Mouse (Mus musculus) C2C12 (cell line): Measurements from ENCODE around the gene Opn1sw.

ENCODE experiments used
- CTCF ChIP-seq: IDR thresholded peaks from one replicate; pipeline ENCODE4 v1.5.1; 2011; ENCODE audit not compliant: control insufficient read depth, insufficient read depth, insufficient read length
- FOSL1 ChIP-seq: IDR thresholded peaks from one replicate; pipeline ENCODE4 v1.8.0; 2011; ENCODE audit warnings: mild to moderate bottlenecking, low read length; ENCODE audit not compliant: poor library complexity, insufficient read depth, severe bottlenecking
- MYOG ChIP-seq: IDR thresholded peaks from one replicate; pipeline ENCODE4 v1.6.1; 2011; ENCODE audit not compliant: control insufficient read depth, insufficient read length; ENCODE audit errors: extremely low read depth

DNA sequence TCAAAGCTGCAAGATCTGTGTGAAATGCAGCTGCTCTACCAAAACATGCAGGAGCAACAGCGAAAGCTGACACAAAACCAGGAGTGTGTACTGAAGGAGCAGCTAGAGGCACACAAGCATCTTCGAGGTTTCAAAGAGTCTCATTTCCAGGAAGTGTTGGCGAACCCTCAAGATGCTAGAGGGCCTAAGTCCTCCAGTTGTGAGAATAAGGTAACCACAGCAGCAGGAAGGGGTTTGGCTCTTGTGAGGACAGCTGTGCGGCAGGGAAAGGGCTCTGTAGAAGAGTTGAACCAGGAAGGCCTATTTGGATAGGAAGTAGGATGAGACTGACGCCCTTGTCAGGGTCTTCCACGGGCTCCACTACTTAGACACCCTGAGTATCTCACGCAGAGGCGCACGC lies 27.2 kb upstream of the Opn1sw start:
- TF ChIP-seq FOSL1 (no peak), CTCF (no peak), MYOG (no peak)
